Mouse (Mus musculus) ES-E14 (cell line): ENCODE data around the gene Pomp. TPM values are rescaled to one million over a fixed set of nuclear protein-coding genes. Genes with fewer than 3 reads are reported as not detected.

Experiments used
- DNase-seq: peaks from one replicate; pipeline ENCODE4 v3.0.0-alpha.2; 2013; ENCODE audit warnings: low read depth, low spot score
- H3K27ac ChIP-seq: 2 replicates; pipeline ENCODE4 v1.5.1; 2012; ENCODE audit warnings: low read depth, mild to moderate bottlenecking, low read length, moderate library complexity, mixed read lengths; ENCODE audit not compliant: poor library complexity, insufficient read depth, severe bottlenecking
- H3K36me3 ChIP-seq: 2 replicates; pipeline ENCODE4 v1.6.1; 2012; ENCODE audit warnings: mild to moderate bottlenecking, low read length, moderate library complexity, mixed read lengths; ENCODE audit not compliant: control insufficient read depth, poor library complexity, insufficient read depth, severe bottlenecking
- H3K4me1 ChIP-seq, 2 experiments: fragments of 150-350 bp in 1 of 2; sonication (generic) in 1 of 2; 2 replicates each; pipeline ENCODE4 v1.6.1; 2012; ENCODE audit warnings: low read length in 2 of 2, mild to moderate bottlenecking in 1 of 2, mixed read lengths in 1 of 2; ENCODE audit not compliant: control insufficient read depth in 2 of 2, insufficient read depth in 2 of 2, poor library complexity in 1 of 2
- H3K4me3 ChIP-seq, 2 experiments: fragments of 150-350 bp in 1 of 2; sonication (generic) in 1 of 2; 2 replicates each; pipeline ENCODE4 v1.5.1; 2012; ENCODE audit warnings: low read length in 2 of 2, low read depth in 1 of 2, mild to moderate bottlenecking in 1 of 2, mixed read lengths in 1 of 2; ENCODE audit not compliant: insufficient read depth in 1 of 2, poor library complexity in 1 of 2, severe bottlenecking in 1 of 2
- H3K9ac ChIP-seq: 2 replicates; pipeline ENCODE4 v1.6.1; 2012; ENCODE audit warnings: low read depth, mild to moderate bottlenecking, low read length, mixed read lengths; ENCODE audit not compliant: poor library complexity, insufficient read depth, severe bottlenecking
- H3K9me3 ChIP-seq: fragments of 150-350 bp; sonication (generic); 2 replicates; pipeline ENCODE4 v1.6.1; 2012; ENCODE audit warnings: low read depth, mild to moderate bottlenecking, low read length; ENCODE audit not compliant: control insufficient read depth, insufficient read depth
- CHD2 ChIP-seq: IDR thresholded peaks from 2 replicates; pipeline ENCODE4 v1.6.1; 2014; ENCODE audit warnings: mild to moderate bottlenecking, low read depth, low read length, inconsistent platforms
- HCFC1 ChIP-seq: IDR thresholded peaks from 2 replicates; pipeline ENCODE4 v1.6.1; 2012; ENCODE audit warnings: low read length, inconsistent platforms, borderline replicate concordance; ENCODE audit not compliant: insufficient read depth
- MAFK ChIP-seq: IDR thresholded peaks from 2 replicates; pipeline ENCODE4 v1.6.1; 2014; ENCODE audit warnings: mild to moderate bottlenecking, low read depth, low read length, inconsistent platforms; ENCODE audit not compliant: insufficient read depth
- ZC3H11A ChIP-seq: IDR thresholded peaks from 2 replicates; pipeline ENCODE4 v1.6.1; 2012; ENCODE audit warnings: low read depth, mild to moderate bottlenecking, inconsistent platforms, low read length, borderline replicate concordance
- ZNF384 ChIP-seq: IDR thresholded peaks from 2 replicates; pipeline ENCODE4 v1.6.1; 2012; ENCODE audit warnings: low read depth, low read length, inconsistent platforms
- in situ Hi-C, 2 experiments: fragments of 600-800 bp; cut with MboI; formaldehyde crosslinking; loops; one replicate each; pipeline ENCODE4 v1.15.1; 2025; ENCODE audit warnings: low sequenced_read_pairs in 2 of 2, inconsistent platforms in 1 of 2; ENCODE audit not compliant: unreplicated experiment in 2 of 2
- total RNA-seq: library from RNA; depleted of rRNA; stranded (reverse); fragments of 300-350 nt; gene quantifications from 2 replicates; pipeline ENCODE4 v1.2.3, GENCODE M21; 2012; rRNA removed

Pomp gene
- 97.3 and 165 TPM in 2 replicates for total RNA-seq

- in situ Hi-C loops = no loop called here
- H3K27ac ChIP-seq = peak within 1 kb of the TSS; percentile 24; the same call in 1 of the 2 replicates
- peaks cover 0 to 6% of the 10 kb centered on the region in 2 experiments; a peak in 1 of 4 replicates for H3K4me1 ChIP-seq
- TF ChIP-seq HCFC1 (peak; percentile 34; the same call in 1 of the 2 replicates), CHD2 (no peak), MAFK (no peak), ZNF384 (no peak), ZC3H11A (no peak)
- H3K4me3 ChIP-seq = peak within 1 kb of the TSS; percentile 93 to 98
- H3K9me3 ChIP-seq = no peaks in the 10 kb centered on the region
- peak; percentile 73 for DNase-seq
- H3K36me3 ChIP-seq = peaks cover 18% of the 10 kb centered on the region; the same call in 1 of the 2 replicates
- peak within 1 kb of the TSS; percentile 92 for H3K9ac ChIP-seq
These were observed at the start of gene Pomp for GRCm38 (mm10) chr5:147860449-147861261. Gene Pomp, plus strand, starts transcription at chr5:147860461.

- H3K9me3 ChIP-seq = peaks cover 3% of the 10 kb centered on the region; the same call in 1 of the 2 replicates
- H3K9ac ChIP-seq = no peak overlapping the region
- in situ Hi-C loops = no loop called here
- no peaks in the 10 kb centered on the region for H3K4me1 ChIP-seq
- no peaks in the 10 kb centered on the region; the same call in 1 of the 2 replicates for H3K36me3 ChIP-seq
- no peak for DNase-seq
- TF ChIP-seq MAFK = no peak
- TF ChIP-seq HCFC1 = no peak
- H3K4me3 ChIP-seq = no peak overlapping the region
- H3K27ac ChIP-seq = no peak overlapping the region
These were observed 47.8 kb upstream of the Pomp start for GRCm38 (mm10) chr5:147812255-147813040.

- Histone ChIP-seq H3K27ac (no peak overlapping the region), H3K9ac (no peak overlapping the region), H3K36me3 (no peaks in the 10 kb centered on the region; the same call in 1 of the 2 replicates), H3K4me3 (no peak overlapping the region), H3K9me3 (no peaks in the 10 kb centered on the region; the same call in 1 of the 2 replicates), H3K4me1 (peaks cover 0 to 2% of the 10 kb centered on the region in 2 experiments; a peak in 1 of 4 replicates)
- no peak for DNase-seq
- TF ChIP-seq HCFC1 (no peak), ZNF384 (no peak), ZC3H11A (no peak), CHD2 (no peak), MAFK (no peak)
- in situ Hi-C loops = no loop called here
These were observed 45.3 kb upstream of the Pomp start for GRCm38 (mm10) chr5:147814971-147815370.

GRCm38 (mm10) chr5:147815592-147815991 is 44.7 kb upstream of the Pomp start:
- Histone ChIP-seq H3K36me3 (no peaks in the 10 kb centered on the region; the same call in 1 of the 2 replicates), H3K27ac (no peak overlapping the region), H3K9ac (no peak overlapping the region), H3K4me3 (no peak overlapping the region), H3K4me1 (peaks cover 0 to 2% of the 10 kb centered on the region in 2 experiments; a peak in 1 of 4 replicates), H3K9me3 (no peaks in the 10 kb centered on the region; the same call in 1 of the 2 replicates)
- DNase-seq = no peak
- TF ChIP-seq ZC3H11A (no peak), MAFK (no peak), HCFC1 (no peak), CHD2 (no peak), ZNF384 (no peak)
- in situ Hi-C loops = no loop called here
